Mouse (Mus musculus) embryonic fibroblast, embryonic 13.5 days (primary cell): ENCODE results near the gene Uqcr10. TPM values are rescaled to one million over a fixed set of nuclear protein-coding genes. Genes with fewer than 3 reads are reported as not detected.

Source experiments
- H3K27ac ChIP-seq: 2 replicates; pipeline ENCODE4 v1.5.1; 2012; ENCODE audit warnings: low read length, control low read depth, inconsistent platforms; ENCODE audit not compliant: insufficient read depth
- H3K4me1 ChIP-seq: 2 replicates; pipeline ENCODE4 v1.6.1; 2011; ENCODE audit warnings: low read length; ENCODE audit not compliant: control insufficient read depth, insufficient read depth
- H3K4me3 ChIP-seq: 2 replicates; pipeline ENCODE4 v1.5.1; 2011; ENCODE audit warnings: mild to moderate bottlenecking, control low read depth, low read length; ENCODE audit not compliant: insufficient read depth
- CTCF ChIP-seq: IDR thresholded peaks from 2 replicates; pipeline ENCODE4 v1.5.1; 2011; ENCODE audit warnings: mild to moderate bottlenecking, control low read depth, low read length, moderate library complexity, borderline replicate concordance; ENCODE audit not compliant: insufficient read depth
- POLR2A ChIP-seq: IDR thresholded peaks from 2 replicates; pipeline ENCODE4 v1.6.1; 2011; ENCODE audit warnings: low read depth, mild to moderate bottlenecking, control low read depth, low read length, moderate library complexity
- polyA plus RNA-seq: library from polyadenylated mRNA; stranded (reverse); fragments of >200 nt; gene quantifications from 2 replicates; pipeline ENCODE4 v1.2.4, GENCODE M21; 2011; ENCODE audit warnings: low read depth; ENCODE audit not compliant: missing spikeins, insufficient read length

Gene Uqcr10
- polyA plus RNA-seq: 259 and 274 TPM in 2 replicates

GRCm38 (mm10) chr11:4704072-4704964 is at the start of gene Uqcr10, which contains the start of gene Zmat5:
Gene Uqcr10 (minus strand): TSS chr11:4704342.
Gene Zmat5 (plus strand): TSS chr11:4704678.
- TF ChIP-seq POLR2A (peak; percentile 99), CTCF (no peak)
- Histone ChIP-seq H3K4me3 (peak within 1 kb of the TSS; percentile 80), H3K4me1 (peaks cover 2% of the 10 kb centered on the region; the same call in 1 of the 2 replicates), H3K27ac (peak within 1 kb of the TSS; percentile 16; the same call in 1 of the 2 replicates)

- Histone ChIP-seq H3K4me1 (no peaks in the 10 kb centered on the region), H3K4me3 (no peak overlapping the region), H3K27ac (no peak overlapping the region)
- no peak for TF ChIP-seq CTCF
- TF ChIP-seq POLR2A: no peak
Measured at GRCm38 (mm10) chr11:4752836-4753235, 48.7 kb upstream of the Uqcr10 start.

GRCm38 (mm10) chr11:4750263-4750662 is 46.1 kb upstream of the Uqcr10 start:
- H3K27ac ChIP-seq: no peak overlapping the region
- TF ChIP-seq CTCF (no peak), POLR2A (no peak)
- H3K4me3 ChIP-seq: no peak overlapping the region
- no peaks in the 10 kb centered on the region for H3K4me1 ChIP-seq

- H3K4me1 ChIP-seq: no peaks in the 10 kb centered on the region
- no peak overlapping the region for H3K4me3 ChIP-seq
- no peak overlapping the region for H3K27ac ChIP-seq
- TF ChIP-seq CTCF (no peak), POLR2A (no peak)
Measured at GRCm38 (mm10) chr11:4747285-4747684, 43.1 kb upstream of the Uqcr10 start.

GRCm38 (mm10) chr11:4746733-4747132 is 42.6 kb upstream of the Uqcr10 start, which contains the start of gene Cabp7:
Gene Cabp7 (minus strand): TSS chr11:4746778.
- no peak for TF ChIP-seq CTCF
- no peak for TF ChIP-seq POLR2A
- Histone ChIP-seq H3K27ac (no peak within 1 kb of the TSS), H3K4me3 (no peak within 1 kb of the TSS), H3K4me1 (no peaks in the 10 kb centered on the region)

- H3K4me3 ChIP-seq: no peak overlapping the region
Measured at GRCm38 (mm10) chr11:4745969-4746368, 41.8 kb upstream of the Uqcr10 start.

GRCm38 (mm10) chr11:4744691-4745090 is 40.5 kb upstream of the Uqcr10 start:
- Histone ChIP-seq H3K4me3 (no peak overlapping the region), H3K4me1 (no peaks in the 10 kb centered on the region), H3K27ac (no peak overlapping the region)
- TF ChIP-seq POLR2A (no peak), CTCF (no peak)

More at GRCm38 (mm10) chr11:4745969-4746368, 41.8 kb upstream of the Uqcr10 start:
- no peak for TF ChIP-seq POLR2A
- no peak for TF ChIP-seq CTCF
- Histone ChIP-seq H3K4me1 (no peaks in the 10 kb centered on the region), H3K27ac (no peak overlapping the region)

GRCm38 (mm10) chr11:4740785-4741184 is 36.6 kb upstream of the Uqcr10 start:
- TF ChIP-seq CTCF (no peak), POLR2A (no peak)
- Histone ChIP-seq H3K27ac (no peak overlapping the region), H3K4me1 (no peaks in the 10 kb centered on the region), H3K4me3 (no peak overlapping the region)

- TF ChIP-seq POLR2A (no peak), CTCF (no peak)
- Histone ChIP-seq H3K27ac (no peak overlapping the region), H3K4me1 (no peaks in the 10 kb centered on the region), H3K4me3 (no peak overlapping the region)
Measured at GRCm38 (mm10) chr11:4738719-4739118, 34.6 kb upstream of the Uqcr10 start.

GRCm38 (mm10) chr11:4737682-4738081 is 33.5 kb upstream of the Uqcr10 start:
- no peaks in the 10 kb centered on the region for H3K4me1 ChIP-seq
- no peak for TF ChIP-seq CTCF
- TF ChIP-seq POLR2A: no peak
- no peak overlapping the region for H3K27ac ChIP-seq
- no peak overlapping the region for H3K4me3 ChIP-seq
